Mouse (Mus musculus) heart, postnatal 36 days (tissue): ENCODE measurements around the gene Rnf126. TPM values are rescaled to one million over a fixed set of nuclear protein-coding genes. Genes with fewer than 3 reads are reported as not detected.

ENCODE experiments used
- DNase-seq, 2 experiments: peaks; one replicate each; pipeline ENCODE4 v3.0.0; 2021 to 2022
- intact Hi-C: fragments of 180-260 bp; cut with DNase I; formaldehyde crosslinking; loops from one replicate; pipeline ENCODE4 v1.15.1; 2025
- total RNA-seq, 2 experiments: library from RNA; stranded (reverse); gene quantifications; 2 replicates each; pipeline ENCODE4 v1.2.3; 2021

The Rnf126 gene
- 10 to 100 TPM; 23.6 to 24.6 TPM for total RNA-seq

- intact Hi-C loops: no loop called here
These were observed at the start of gene Rnf126 for GRCm38 (mm10) chr10:79766508-79767325. Gene Rnf126 (minus strand): TSS chr10:79766952.

GRCm38 (mm10) chr10:79815671-79816494, 49.1 kb upstream of the Rnf126 start:
- intact Hi-C loops: no loop called here
- no peak for DNase-seq

More at GRCm38 (mm10) chr10:79766508-79767325, at the start of gene Rnf126:
- DNase-seq: peak; percentile 99 to 100

GRCm38 (mm10) chr10:79814271-79814842, 47.6 kb upstream of the Rnf126 start:
- intact Hi-C loops: no loop called here
- DNase-seq: no peak

GRCm38 (mm10) chr10:79811736-79812637, 45.2 kb upstream of the Rnf126 start:
- peak; percentile 89 to 94 for DNase-seq
- intact Hi-C loops: loop anchor here (1.0 kb wide), 2 partner anchors 19 to 44 kb away; partner anchors contain the start of gene Palm

- no peak for DNase-seq
- intact Hi-C loops: loop anchor here (1.0 kb wide), 1 partner anchor 14 kb away; no protein-coding TSS in a partner anchor
These were observed 42.0 kb upstream of the Rnf126 start for GRCm38 (mm10) chr10:79808728-79809127.

- DNase-seq: peak; percentile 59 to 61
- intact Hi-C loops: loop anchor here (1.0 kb wide), 1 partner anchor 14 kb away; no protein-coding TSS in a partner anchor
These were observed 41.1 kb upstream of the Rnf126 start for GRCm38 (mm10) chr10:79807826-79808225.

- intact Hi-C loops: no loop called here
- peak; percentile 60 to 63 for DNase-seq
These were observed 40.2 kb upstream of the Rnf126 start for GRCm38 (mm10) chr10:79806972-79807371.

- no peak for DNase-seq
- intact Hi-C loops: no loop called here
These were observed 39.6 kb upstream of the Rnf126 start for GRCm38 (mm10) chr10:79806331-79806730.

- DNase-seq: peak; percentile 67 to 72
- intact Hi-C loops: no loop called here
These were observed 38.9 kb upstream of the Rnf126 start for GRCm38 (mm10) chr10:79805636-79806035.

- peak; percentile 46 to 48 for DNase-seq
- intact Hi-C loops: no loop called here
These were observed 37.1 kb upstream of the Rnf126 start for GRCm38 (mm10) chr10:79803716-79804323.

GRCm38 (mm10) chr10:79802331-79802971, 35.7 kb upstream of the Rnf126 start:
- intact Hi-C loops: no loop called here
- peak; percentile 68 to 70 for DNase-seq

GRCm38 (mm10) chr10:79801837-79802236, 35.1 kb upstream of the Rnf126 start:
- intact Hi-C loops: no loop called here
- DNase-seq: no peak

GRCm38 (mm10) chr10:79800508-79800907, 33.8 kb upstream of the Rnf126 start:
- intact Hi-C loops: no loop called here
- no peak for DNase-seq

- intact Hi-C loops: no loop called here
- no peak for DNase-seq
These were observed 31.7 kb upstream of the Rnf126 start for GRCm38 (mm10) chr10:79798289-79798928.

GRCm38 (mm10) chr10:79797326-79797725, 30.6 kb upstream of the Rnf126 start:
- DNase-seq: peak; percentile 59 to 67
- intact Hi-C loops: no loop called here

- DNase-seq: no peak
- intact Hi-C loops: no loop called here
These were observed 29.2 kb upstream of the Rnf126 start for GRCm38 (mm10) chr10:79795905-79796304.

GRCm38 (mm10) chr10:79794491-79794931, 27.8 kb upstream of the Rnf126 start:
- intact Hi-C loops: loop anchor here (1.0 kb wide), 1 partner anchor 14 kb away; no protein-coding TSS in a partner anchor
- peak; percentile 83 to 86 for DNase-seq
